Mouse (Mus musculus) heart, adult 2 months (tissue): ENCODE results near the gene Ltn1. TPM values are rescaled to one million over a fixed set of nuclear protein-coding genes. Genes with fewer than 3 reads are reported as not detected.

Experiments
- DNase-seq, 2 experiments: peaks; one replicate each; pipeline ENCODE4 v3.0.0; 2021
- H3K27ac ChIP-seq: fragments of 200-600 bp; 2 replicates; pipeline ENCODE4 v1.8.1; 2022
- H3K27me3 ChIP-seq: fragments of 200-500 bp; 2 replicates; pipeline ENCODE4 v1.6.1; 2012; ENCODE audit warnings: mild to moderate bottlenecking, low read length, inconsistent platforms, mixed read lengths; ENCODE audit not compliant: control insufficient read depth, insufficient read depth
- H3K36me3 ChIP-seq: fragments of 200-500 bp; 2 replicates; pipeline ENCODE4 v1.6.1; 2012; ENCODE audit warnings: low read length, inconsistent platforms; ENCODE audit not compliant: control insufficient read depth, insufficient read depth
- H3K4me1 ChIP-seq: fragments of 200-500 bp; 2 replicates; pipeline ENCODE4 v1.6.1; 2011; ENCODE audit warnings: low read length; ENCODE audit not compliant: control insufficient read depth, insufficient read depth
- H3K4me3 ChIP-seq: fragments of 200-600 bp; 2 replicates; pipeline ENCODE4 v1.8.1; 2022
- H3K79me2 ChIP-seq: fragments of 200-500 bp; replicated peaks from 2 replicates; pipeline ENCODE4 v1.6.1; 2012; ENCODE audit warnings: mild to moderate bottlenecking, inconsistent platforms, low read length, moderate library complexity, mixed read lengths; ENCODE audit not compliant: control insufficient read depth, insufficient read depth
- H3K9ac ChIP-seq: fragments of 200-500 bp; 2 replicates; pipeline ENCODE4 v1.6.1; 2012; ENCODE audit warnings: low read depth, mild to moderate bottlenecking, control low read depth, inconsistent platforms, low read length, mixed read lengths
- CTCF ChIP-seq: fragments of 200-600 bp; IDR thresholded peaks from 2 replicates; pipeline ENCODE4 v1.8.1; 2022; ENCODE audit warnings: antibody characterized with exemption, mild to moderate bottlenecking, moderate library complexity
- EP300 ChIP-seq: fragments of 200-500 bp; IDR thresholded peaks from 2 replicates; pipeline ENCODE4 v1.6.1; 2011; ENCODE audit warnings: low read depth, low read length, control low read depth; ENCODE audit not compliant: insufficient read depth
- POLR2A ChIP-seq: fragments of 200-500 bp; IDR thresholded peaks from 2 replicates; pipeline ENCODE4 v1.6.1; 2011; ENCODE audit warnings: mild to moderate bottlenecking, low read depth, low read length, control low read depth; ENCODE audit not compliant: insufficient read depth
- WGBS: fragments of 180-500 bp; shearing (Covaris S2); methylation state at CpG from one replicate; pipeline ENCODE4 v1.1.7; 2018; 5-methylcytosine and 5-hydroxymethylcytosine counted together
- intact Hi-C: fragments of 180-260 bp; cut with DNase I; formaldehyde crosslinking; loops from one replicate; pipeline ENCODE4 v1.15.1; 2025
- polyA plus RNA-seq: library from polyadenylated mRNA; depleted of rRNA; stranded (reverse); fragments of >200 nt; gene quantifications from 2 replicates; pipeline ENCODE4 v1.2.3, GENCODE M21; 2012
- total RNA-seq, 2 experiments: library from RNA; stranded (reverse); gene quantifications; 2 replicates each; pipeline ENCODE4 v1.2.3; 2021

The Ltn1 gene
- total and polyA plus RNA-seq, 3 experiments, result 3.1 to 20.7 (median 18.6) TPM

GRCm38 (mm10) chr16:87382996-87383395 lies 49.4 kb downstream of the Ltn1 start:
- Histone ChIP-seq H3K36me3 (no peaks in the 10 kb centered on the region; the same call in 1 of the 2 replicates), H3K27me3 (no peaks in the 10 kb centered on the region), H3K27ac (no peak overlapping the region), H3K9ac (no peak overlapping the region), H3K79me2 (no peaks in the 10 kb centered on the region), H3K4me1 (peaks cover 2% of the 10 kb centered on the region), H3K4me3 (no peak overlapping the region)
- intact Hi-C loops, result no loop called here
- no peak for TF ChIP-seq CTCF
- no peak for TF ChIP-seq EP300
- no peak for TF ChIP-seq POLR2A
- 53% methylated on average over 2 of the region's 2 CpGs for WGBS
- no peak for DNase-seq

GRCm38 (mm10) chr16:87366445-87366844 lies 66.0 kb downstream of the Ltn1 start:
- H3K4me3 ChIP-seq, result no peak overlapping the region
- intact Hi-C loops, result no loop called here
- DNase-seq, result no peak
- H3K36me3 ChIP-seq, result no peaks in the 10 kb centered on the region; the same call in 1 of the 2 replicates
- H3K9ac ChIP-seq, result no peak overlapping the region
- no peaks in the 10 kb centered on the region for H3K79me2 ChIP-seq
- 96% methylated on average over 6 of the region's 6 CpGs for WGBS
- H3K27me3 ChIP-seq, result no peaks in the 10 kb centered on the region
- no peaks in the 10 kb centered on the region for H3K4me1 ChIP-seq
- H3K27ac ChIP-seq, result no peak overlapping the region
- TF ChIP-seq CTCF, result no peak
- TF ChIP-seq POLR2A, result no peak
- TF ChIP-seq EP300, result no peak

GRCm38 (mm10) chr16:87366035-87366434 lies 66.4 kb downstream of the Ltn1 start:
- TF ChIP-seq EP300, result no peak
- TF ChIP-seq CTCF, result no peak
- no peak for TF ChIP-seq POLR2A
- Histone ChIP-seq H3K4me3 (no peak overlapping the region), H3K27me3 (no peaks in the 10 kb centered on the region), H3K9ac (no peak overlapping the region), H3K4me1 (no peaks in the 10 kb centered on the region), H3K36me3 (no peaks in the 10 kb centered on the region; the same call in 1 of the 2 replicates), H3K79me2 (no peaks in the 10 kb centered on the region), H3K27ac (no peak overlapping the region)
- 86% methylated on average over 10 of the region's 10 CpGs for WGBS
- no peak for DNase-seq
- intact Hi-C loops, result no loop called here

- TF ChIP-seq EP300 (no peak), CTCF (no peak), POLR2A (no peak)
- intact Hi-C loops, result no loop called here
- no peak overlapping the region for H3K27ac ChIP-seq
- 34% methylated on average over 4 of the region's 4 CpGs for WGBS
- peak in 1 of 2 experiments; percentile 9 for DNase-seq
- H3K4me1 ChIP-seq, result no peaks in the 10 kb centered on the region
- H3K9ac ChIP-seq, result no peak overlapping the region
- no peaks in the 10 kb centered on the region; the same call in 1 of the 2 replicates for H3K36me3 ChIP-seq
- no peaks in the 10 kb centered on the region for H3K27me3 ChIP-seq
- no peaks in the 10 kb centered on the region for H3K79me2 ChIP-seq
- no peak overlapping the region for H3K4me3 ChIP-seq
These were observed 68.2 kb downstream of the Ltn1 start for GRCm38 (mm10) chr16:87364231-87364630.

- DNase-seq, result no peak
- Histone ChIP-seq H3K4me3 (no peak overlapping the region), H3K27me3 (no peaks in the 10 kb centered on the region), H3K4me1 (no peaks in the 10 kb centered on the region), H3K9ac (no peak overlapping the region), H3K79me2 (no peaks in the 10 kb centered on the region), H3K36me3 (peaks cover 3% of the 10 kb centered on the region; the same call in 1 of the 2 replicates), H3K27ac (no peak overlapping the region)
- 73% methylated on average over 6 of the region's 6 CpGs for WGBS
- TF ChIP-seq CTCF (no peak), EP300 (no peak), POLR2A (no peak)
- intact Hi-C loops, result no loop called here
These were observed 72.3 kb downstream of the Ltn1 start for GRCm38 (mm10) chr16:87360096-87360495.

GRCm38 (mm10) chr16:87354748-87355147 lies 77.7 kb downstream of the Ltn1 start:
- Histone ChIP-seq H3K79me2 (no peaks in the 10 kb centered on the region), H3K27ac (peak overlapping the region; percentile 99; the same call in 1 of the 2 replicates), H3K36me3 (peaks cover 3% of the 10 kb centered on the region; the same call in 1 of the 2 replicates), H3K9ac (no peak overlapping the region), H3K4me1 (no peaks in the 10 kb centered on the region), H3K27me3 (no peaks in the 10 kb centered on the region), H3K4me3 (peak overlapping the region; percentile 91)
- TF ChIP-seq POLR2A, result no peak
- no peak for TF ChIP-seq EP300
- no peak for TF ChIP-seq CTCF
- DNase-seq, result no peak
- intact Hi-C loops, result loop anchor here (5.0 kb wide), 1 partner anchor 78 kb away; the partner anchor contains the start of gene Ltn1
- WGBS, result 85% methylated on average over 7 of the region's 7 CpGs
